Mouse (Mus musculus) cerebellum, postnatal 25 days (tissue): ENCODE measurements at regions not wholly inside any gene's neighbourhood (a gene's known extent, or its start where the extent isn't known, plus 50 kb on each side); places are given as distances from the start of the nearest gene placed in this dataset.
"Not testable (repeated sequence)": the region's sequence is repeated elsewhere in the genome, so short reads cannot be mapped to it uniquely, and the experiment has no call there.

ENCODE experiments used
- DNase-seq, 2 experiments: peaks; one replicate each; pipeline ENCODE4 v3.0.0; 2021; ENCODE audit warnings: mixed read lengths in 2 of 2

GRCm38 (mm10) chr5:91822844-91823576, 139.9 kb downstream of the Rchy1 start:
- DNase-seq, result no peak

- DNase-seq, result peak in 1 of 2 experiments; percentile 9
These were observed 144.1 kb downstream of the Rchy1 start for GRCm38 (mm10) chr5:91818800-91819199.

GRCm38 (mm10) chr5:91818195-91818594, 144.7 kb downstream of the Rchy1 start:
- no peak for DNase-seq

GRCm38 (mm10) chr5:91816376-91816950, 146.4 kb downstream of the Rchy1 start:
- no peak for DNase-seq

GRCm38 (mm10) chr5:91814956-91815355, 147.9 kb downstream of the Rchy1 start:
- DNase-seq, result no peak

- no peak for DNase-seq
These were observed 148.5 kb downstream of the Rchy1 start for GRCm38 (mm10) chr5:91814417-91814762.

GRCm38 (mm10) chr5:91813547-91814416, 149.1 kb downstream of the Rchy1 start:
- DNase-seq, result no peak

- DNase-seq, result no peak
These were observed 155.5 kb downstream of the Rchy1 start for GRCm38 (mm10) chr5:91807070-91808065.

- no peak for DNase-seq
These were observed 161.4 kb downstream of the Rchy1 start for GRCm38 (mm10) chr5:91801297-91801980.

- no peak for DNase-seq
These were observed 165.5 kb downstream of the Rchy1 start for GRCm38 (mm10) chr5:91797362-91797761.

- no peak for DNase-seq
These were observed 170.1 kb downstream of the Rchy1 start for GRCm38 (mm10) chr5:91792732-91793131.

- no peak for DNase-seq
These were observed 172.5 kb downstream of the Rchy1 start for GRCm38 (mm10) chr5:91790412-91790811.

- DNase-seq, result no peak
These were observed 178.9 kb downstream of the Rchy1 start for GRCm38 (mm10) chr5:91783966-91784365.

GRCm38 (mm10) chr5:91776971-91777370, 185.9 kb downstream of the Rchy1 start:
- DNase-seq, result no peak

GRCm38 (mm10) chr5:91774065-91774464, 188.8 kb downstream of the Rchy1 start:
- no peak for DNase-seq

GRCm38 (mm10) chr5:91767886-91768285, 195.0 kb downstream of the Rchy1 start:
- no peak for DNase-seq

- no peak for DNase-seq
These were observed 195.8 kb downstream of the Rchy1 start for GRCm38 (mm10) chr5:91767060-91767459.

- no peak for DNase-seq
These were observed 198.2 kb downstream of the Rchy1 start for GRCm38 (mm10) chr5:91764621-91765020.

- DNase-seq, result no peak
These were observed 200.3 kb downstream of the Rchy1 start for GRCm38 (mm10) chr5:91762589-91762988.

- DNase-seq, result no peak
These were observed 206.9 kb downstream of the Rchy1 start for GRCm38 (mm10) chr5:91755958-91756357.

- DNase-seq, result not testable (repeated sequence)
These were observed 210.0 kb downstream of the Rchy1 start for GRCm38 (mm10) chr5:91752846-91753245.

GRCm38 (mm10) chr5:91751168-91751567, 211.7 kb downstream of the Rchy1 start:
- DNase-seq, result no peak
